Mouse (Mus musculus): ENCODE results near the gene Gnl2.

DNA sequence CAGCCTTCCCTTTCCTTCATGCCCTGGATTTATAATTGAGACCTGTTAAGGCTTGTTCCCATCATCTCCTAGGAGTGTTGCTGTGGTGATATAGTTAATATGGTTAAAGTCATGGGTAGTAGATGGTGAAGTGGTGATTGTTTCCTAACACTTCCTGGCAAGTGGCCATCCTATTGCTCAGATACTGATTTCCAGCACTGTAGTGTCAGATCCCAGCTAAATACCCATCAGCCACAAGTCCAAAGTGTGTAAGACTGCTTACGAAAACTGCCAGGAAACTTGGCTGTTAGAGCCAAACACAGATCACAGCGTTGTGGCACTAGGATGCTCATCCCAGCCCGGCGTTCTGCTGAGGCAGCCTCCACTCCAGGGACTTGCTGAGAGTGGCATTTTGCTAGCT is 18.0 kb downstream of the Gnl2 start:
- TF ChIP-seq GATA1 (IDR thresholded peaks at IDR 0.05; ENCODE audit: low read length) (no peak), TAL1 (IDR thresholded peaks at IDR 0.05; ENCODE audit: low read length) (no peak)
